Mouse (Mus musculus): ENCODE measurements at regions not wholly inside any gene's neighbourhood (a gene's known extent, or its start where the extent isn't known, plus 50 kb on each side); places are given as distances from the start of the nearest gene placed in this dataset.

- DNase-seq (ENCODE audit: low spot score): no peak
These were observed 189.5 kb upstream of the Rybp start for GRCm38 (mm10) chr6:100476550-100477366.

- DNase-seq (ENCODE audit: low spot score): no peak
These were observed 188.2 kb upstream of the Rybp start for GRCm38 (mm10) chr6:100475341-100475955.

GRCm38 (mm10) chr6:100474326-100474725 lies 187.0 kb upstream of the Rybp start:
- no peak for DNase-seq (ENCODE audit: low spot score)

- DNase-seq (ENCODE audit: low spot score): no peak
These were observed 182.8 kb upstream of the Rybp start for GRCm38 (mm10) chr6:100470071-100470470.

GRCm38 (mm10) chr6:100462757-100463156 lies 175.5 kb upstream of the Rybp start:
- no peak for DNase-seq (ENCODE audit: low spot score)

GRCm38 (mm10) chr6:100453401-100453800 lies 166.1 kb upstream of the Rybp start:
- DNase-seq (ENCODE audit: low spot score): no peak

- DNase-seq (ENCODE audit: low spot score): no peak
These were observed 165.1 kb upstream of the Rybp start for GRCm38 (mm10) chr6:100452097-100453002.

GRCm38 (mm10) chr6:100450108-100450507 lies 162.8 kb upstream of the Rybp start:
- no peak for DNase-seq (ENCODE audit: low spot score)

GRCm38 (mm10) chr6:100449087-100449486 lies 161.8 kb upstream of the Rybp start:
- no peak for DNase-seq (ENCODE audit: low spot score)

GRCm38 (mm10) chr6:100447211-100447610 lies 159.9 kb upstream of the Rybp start:
- DNase-seq (ENCODE audit: low spot score): no peak

- no peak for DNase-seq (ENCODE audit: low spot score)
These were observed 159.5 kb upstream of the Rybp start for GRCm38 (mm10) chr6:100446804-100447203.

GRCm38 (mm10) chr6:100439071-100439737 lies 151.9 kb upstream of the Rybp start:
- no peak for DNase-seq (ENCODE audit: low spot score)

GRCm38 (mm10) chr6:100438511-100438991 lies 151.3 kb upstream of the Rybp start:
- no peak for DNase-seq (ENCODE audit: low spot score)

GRCm38 (mm10) chr6:100437980-100438379 lies 150.7 kb upstream of the Rybp start:
- no peak for DNase-seq (ENCODE audit: low spot score)

- DNase-seq (ENCODE audit: low spot score): no peak
These were observed 149.2 kb upstream of the Rybp start for GRCm38 (mm10) chr6:100436507-100436906.

GRCm38 (mm10) chr6:100435222-100435621 lies 147.9 kb upstream of the Rybp start:
- no peak for DNase-seq (ENCODE audit: low spot score)

- no peak for DNase-seq (ENCODE audit: low spot score)
These were observed 146.2 kb upstream of the Rybp start for GRCm38 (mm10) chr6:100433534-100433867.

GRCm38 (mm10) chr6:100432688-100433533 lies 145.6 kb upstream of the Rybp start:
- no peak for DNase-seq (ENCODE audit: low spot score)

- no peak for DNase-seq (ENCODE audit: low spot score)
These were observed 143.0 kb upstream of the Rybp start for GRCm38 (mm10) chr6:100430286-100430685.

GRCm38 (mm10) chr6:100429511-100429910 lies 142.2 kb upstream of the Rybp start:
- DNase-seq (ENCODE audit: low spot score): no peak

GRCm38 (mm10) chr6:100428759-100429158 lies 141.5 kb upstream of the Rybp start:
- no peak for DNase-seq (ENCODE audit: low spot score)

All from ovary, postnatal 36 days (tissue).